Mouse (Mus musculus) myocyte (in vitro differentiated cells): ENCODE results near the gene Thg1l. TPM values are rescaled to one million over a fixed set of nuclear protein-coding genes. Genes with fewer than 3 reads are reported as not detected.

Source experiments
- H3K27me3 ChIP-seq: one replicate; pipeline ENCODE4 v1.6.1; 2011; ENCODE audit not compliant: control insufficient read depth, insufficient read depth, insufficient read length
- H3K36me3 ChIP-seq: one replicate; pipeline ENCODE4 v1.6.1; 2011; ENCODE audit not compliant: control insufficient read depth, insufficient read depth
- H3K4me2 ChIP-seq: one replicate; pipeline ENCODE4 v1.6.1; 2011; ENCODE audit warnings: low read depth, control low read depth
- H3K4me3 ChIP-seq: one replicate; pipeline ENCODE4 v1.5.1; 2011; ENCODE audit warnings: mild to moderate bottlenecking, control low read depth, moderate library complexity
- H3K79me2 ChIP-seq: one replicate; pipeline ENCODE4 v1.6.1; 2011; ENCODE audit not compliant: control insufficient read depth, insufficient read depth
- H3ac ChIP-seq: one replicate; pipeline ENCODE4 v1.6.1; 2011; ENCODE audit not compliant: control insufficient read depth, insufficient read length
- CEBPB ChIP-seq: IDR thresholded peaks from 2 replicates; pipeline ENCODE4 v1.6.1; 2011; ENCODE audit warnings: mild to moderate bottlenecking, moderate library complexity; ENCODE audit not compliant: poor library complexity, insufficient read depth, severe bottlenecking
- E2F4 ChIP-seq: IDR thresholded peaks from one replicate; pipeline ENCODE4 v1.6.1; 2011; ENCODE audit warnings: mild to moderate bottlenecking, control low read depth, moderate library complexity; ENCODE audit not compliant: insufficient read depth
- MAX ChIP-seq: IDR thresholded peaks from one replicate; pipeline ENCODE4 v1.6.1; 2011; ENCODE audit warnings: low read depth, mild to moderate bottlenecking, control low read depth
- MYOD1 ChIP-seq, 3 experiments: IDR thresholded peaks; one replicate each; pipeline ENCODE4 v1.6.1; 2011; ENCODE audit warnings: control low read depth in 2 of 3, low read depth in 2 of 3, mild to moderate bottlenecking in 2 of 3, moderate library complexity in 1 of 3; ENCODE audit not compliant: insufficient read length in 2 of 3, control insufficient read depth in 1 of 3
- MYOG ChIP-seq, 3 experiments: IDR thresholded peaks; one replicate each; pipeline ENCODE4 v1.6.1; 2011; ENCODE audit warnings: control low read depth in 2 of 3, low read depth in 2 of 3, mild to moderate bottlenecking in 2 of 3; ENCODE audit not compliant: insufficient read length in 2 of 3, control insufficient read depth in 1 of 3, insufficient read depth in 1 of 3
- POLR2A ChIP-seq: IDR thresholded peaks from one replicate; pipeline ENCODE4 v1.6.1; 2011; ENCODE audit warnings: low read depth, mild to moderate bottlenecking, control low read depth, moderate library complexity; ENCODE audit not compliant: insufficient read length
- POLR2AphosphoS2 ChIP-seq: IDR thresholded peaks from one replicate; pipeline ENCODE4 v1.6.1; 2011; ENCODE audit warnings: low read depth, control low read depth; ENCODE audit not compliant: insufficient read length
- REST ChIP-seq: IDR thresholded peaks from one replicate; pipeline ENCODE4 v1.6.1; 2011; ENCODE audit warnings: mild to moderate bottlenecking, control low read depth, moderate library complexity; ENCODE audit not compliant: insufficient read depth, insufficient read length
- SRF ChIP-seq: IDR thresholded peaks from one replicate; pipeline ENCODE4 v1.6.1; 2011; ENCODE audit warnings: low read depth; ENCODE audit not compliant: control insufficient read depth, insufficient read length
- TCF12 ChIP-seq: IDR thresholded peaks from one replicate; pipeline ENCODE4 v1.6.1; 2011; ENCODE audit warnings: mild to moderate bottlenecking, control low read depth; ENCODE audit not compliant: poor library complexity, insufficient read depth, severe bottlenecking
- TCF3 ChIP-seq: IDR thresholded peaks from one replicate; pipeline ENCODE4 v1.6.1; 2011; ENCODE audit warnings: low read depth, control low read depth; ENCODE audit not compliant: insufficient read length
- USF1 ChIP-seq: IDR thresholded peaks from one replicate; pipeline ENCODE4 v1.6.1; 2011; ENCODE audit warnings: low read depth, mild to moderate bottlenecking, control low read depth, moderate library complexity
- polyA plus RNA-seq: library from polyadenylated mRNA; unstranded; fragments of >200 nt; fragmentation: generic; extraction: Trizol; gene quantifications from one replicate; pipeline ENCODE4 v1.2.1, GENCODE M21; 2012; ENCODE audit warnings: missing spikeins

Thg1l gene
- polyA plus RNA-seq, 1 experiment: 14.8 TPM

DNA sequence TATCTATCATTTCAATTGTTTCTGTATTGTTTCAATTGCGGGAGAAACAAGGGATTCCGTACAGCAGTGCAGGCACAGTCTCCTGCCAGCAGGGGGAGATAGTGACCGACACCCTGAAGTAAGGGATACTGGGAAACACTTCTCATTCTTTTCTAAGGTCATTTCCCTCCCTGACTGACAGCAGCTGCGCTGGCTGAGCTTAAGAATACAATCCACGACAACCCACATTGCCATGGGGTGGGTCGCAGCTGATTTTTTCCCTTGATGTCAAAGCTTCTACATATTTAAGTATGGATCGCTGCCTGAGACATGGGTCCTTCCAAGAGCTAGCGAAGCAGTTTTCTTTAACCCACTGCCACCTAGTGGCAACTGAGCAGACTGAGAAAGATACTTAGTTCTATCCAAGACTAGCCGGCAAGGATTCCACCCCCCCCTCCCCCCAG is 28.6 kb downstream of the Thg1l start:
- no peaks in the 10 kb centered on the region for H3K79me2 ChIP-seq
- H3ac ChIP-seq: no peak overlapping the region
- H3K4me3 ChIP-seq: no peak overlapping the region
- no peak for TF ChIP-seq SRF
- no peak for TF ChIP-seq REST
- TF ChIP-seq POLR2AphosphoS2: no peak
- no peak for TF ChIP-seq TCF3
- no peak for TF ChIP-seq MYOD1 (IDR thresholded peaks at IDR 0.05; ENCODE audit: control insufficient read depth in 1 of 3, insufficient read length in 2 of 3, low read depth in 2 of 3)
- TF ChIP-seq MAX: no peak
- TF ChIP-seq USF1: no peak
- TF ChIP-seq POLR2A: no peak
- no peak for TF ChIP-seq TCF12
- TF ChIP-seq CEBPB: no peak
- no peak for TF ChIP-seq E2F4
- no peak for TF ChIP-seq MYOG (IDR thresholded peaks at IDR 0.05; ENCODE audit: control insufficient read depth in 1 of 3, insufficient read depth in 1 of 3, insufficient read length in 2 of 3, low read depth in 2 of 3)
- H3K27me3 ChIP-seq: no peaks in the 10 kb centered on the region
- no peaks in the 10 kb centered on the region for H3K36me3 ChIP-seq
- peak overlapping the region; percentile 77 for H3K4me2 ChIP-seq

DNA sequence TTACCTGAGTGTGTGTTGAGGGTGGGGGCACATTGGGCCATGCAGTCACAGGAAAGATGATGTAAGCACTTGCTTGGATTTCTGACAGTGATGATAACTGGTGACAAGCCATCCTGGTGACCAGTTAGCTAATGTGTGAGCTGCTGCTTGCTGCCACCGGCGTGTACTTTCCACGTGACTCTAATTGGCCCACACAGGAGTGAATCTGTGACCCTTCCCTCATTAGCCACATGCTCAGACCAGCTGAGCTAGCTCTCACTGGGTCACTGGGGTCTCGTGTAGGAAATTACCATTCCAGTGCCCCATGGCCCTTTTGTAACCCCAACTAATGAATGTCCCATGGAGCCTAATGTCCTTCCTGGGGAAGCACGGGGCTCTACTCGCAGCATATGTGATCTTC is 29.9 kb downstream of the Thg1l start:
- Histone ChIP-seq H3K36me3 (no peaks in the 10 kb centered on the region), H3K27me3 (no peaks in the 10 kb centered on the region), H3ac (no peak overlapping the region), H3K4me2 (no peak overlapping the region), H3K4me3 (no peak overlapping the region), H3K79me2 (no peaks in the 10 kb centered on the region)
- no peak for TF ChIP-seq TCF3
- no peak for TF ChIP-seq SRF
- TF ChIP-seq REST: no peak
- TF ChIP-seq POLR2A: no peak
- TF ChIP-seq TCF12: no peak
- TF ChIP-seq CEBPB: no peak
- TF ChIP-seq MYOD1 (IDR thresholded peaks at IDR 0.05; ENCODE audit: control insufficient read depth in 1 of 3, insufficient read length in 2 of 3, low read depth in 2 of 3): no peak
- no peak for TF ChIP-seq MAX

DNA sequence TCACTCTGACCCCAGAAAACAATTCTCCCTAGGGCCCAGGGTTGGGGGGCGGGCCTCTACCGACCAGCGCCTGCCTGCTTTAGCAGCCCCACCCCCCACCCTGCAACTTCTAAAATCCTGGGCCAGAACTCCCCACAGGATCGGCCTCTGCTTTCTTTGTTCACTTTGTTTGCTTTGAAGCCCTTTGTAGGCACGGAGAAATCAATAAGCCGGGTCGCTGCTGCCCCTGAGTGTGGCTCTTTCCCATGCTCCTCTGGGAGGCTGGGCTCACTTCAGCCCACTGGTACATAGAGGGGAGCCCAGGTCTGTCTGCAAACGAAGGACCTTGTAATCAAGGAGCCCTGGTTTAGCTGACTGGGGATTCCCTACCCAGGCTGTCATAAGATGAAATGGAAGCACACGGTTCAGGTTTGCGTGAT is 33.8 kb downstream of the Thg1l start:
- H3K27me3 ChIP-seq: no peaks in the 10 kb centered on the region
- no peak for TF ChIP-seq E2F4
- no peak for TF ChIP-seq POLR2AphosphoS2
- no peak for TF ChIP-seq POLR2A
- H3ac ChIP-seq: no peak overlapping the region
- H3K36me3 ChIP-seq: no peaks in the 10 kb centered on the region
- no peak overlapping the region for H3K4me2 ChIP-seq
- H3K79me2 ChIP-seq: no peaks in the 10 kb centered on the region
- no peak overlapping the region for H3K4me3 ChIP-seq

DNA sequence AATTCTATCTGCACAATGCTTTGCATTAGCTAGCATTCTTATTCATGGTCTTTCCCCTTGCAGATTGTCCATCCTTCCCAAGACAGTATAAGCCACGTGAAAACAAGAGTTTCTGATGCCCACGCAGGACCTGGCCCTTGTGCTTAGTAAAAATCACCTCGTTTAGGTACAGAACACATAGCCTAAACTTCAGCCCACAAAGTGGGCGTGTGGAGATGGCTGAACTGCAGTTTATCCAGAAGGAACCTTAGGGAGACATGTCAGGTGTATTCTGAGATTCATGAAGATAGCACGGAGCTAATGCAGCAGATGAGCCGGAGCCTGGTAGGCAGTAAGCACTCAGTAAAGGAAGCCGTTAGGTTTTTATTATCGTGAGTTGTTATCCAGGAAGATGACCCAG is 34.3 kb downstream of the Thg1l start:
- TF ChIP-seq USF1: no peak
- TF ChIP-seq MAX: no peak
- TF ChIP-seq POLR2AphosphoS2: no peak
- TF ChIP-seq E2F4: no peak
- no peak for TF ChIP-seq MYOG (IDR thresholded peaks at IDR 0.05; ENCODE audit: control insufficient read depth in 1 of 3, insufficient read depth in 1 of 3, insufficient read length in 2 of 3, low read depth in 2 of 3)
- H3K4me2 ChIP-seq: no peak overlapping the region
- H3K4me3 ChIP-seq: no peak overlapping the region
- no peaks in the 10 kb centered on the region for H3K27me3 ChIP-seq
- H3K79me2 ChIP-seq: no peaks in the 10 kb centered on the region
- H3K36me3 ChIP-seq: no peaks in the 10 kb centered on the region
- no peak overlapping the region for H3ac ChIP-seq

DNA sequence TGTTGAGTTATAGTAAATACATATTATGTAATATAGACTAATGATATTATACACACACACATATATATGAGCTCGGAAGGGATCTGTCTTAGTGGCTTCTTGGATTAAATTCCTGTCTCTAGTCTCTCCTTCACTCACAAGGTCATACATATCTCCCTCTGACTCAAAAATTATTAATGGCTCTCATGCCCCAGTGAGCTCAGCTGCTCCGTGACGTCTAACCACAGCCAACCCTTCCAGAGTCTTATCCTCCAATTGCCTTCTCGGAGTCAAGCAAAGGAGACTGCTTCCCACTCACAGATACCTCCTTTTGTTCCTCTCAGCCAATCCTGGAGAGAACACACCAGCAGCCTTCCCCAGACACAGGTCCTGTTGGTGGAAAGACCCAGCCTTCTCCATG is 36.5 kb downstream of the Thg1l start:
- no peaks in the 10 kb centered on the region for H3K27me3 ChIP-seq
- H3K4me3 ChIP-seq: no peak overlapping the region
- H3ac ChIP-seq: no peak overlapping the region
- no peak overlapping the region for H3K4me2 ChIP-seq
- H3K36me3 ChIP-seq: no peaks in the 10 kb centered on the region
- no peak for TF ChIP-seq MYOG (IDR thresholded peaks at IDR 0.05; ENCODE audit: control insufficient read depth in 1 of 3, insufficient read depth in 1 of 3, insufficient read length in 2 of 3, low read depth in 2 of 3)
- TF ChIP-seq SRF: no peak
- TF ChIP-seq MAX: no peak
- no peak for TF ChIP-seq POLR2A
- TF ChIP-seq TCF3: no peak
- TF ChIP-seq POLR2AphosphoS2: no peak
- TF ChIP-seq USF1: no peak
- no peak for TF ChIP-seq MYOD1 (IDR thresholded peaks at IDR 0.05; ENCODE audit: control insufficient read depth in 1 of 3, insufficient read length in 2 of 3, low read depth in 2 of 3)
- TF ChIP-seq REST: no peak
- no peak for TF ChIP-seq TCF12
- no peak for TF ChIP-seq E2F4
- no peak for TF ChIP-seq CEBPB
- no peaks in the 10 kb centered on the region for H3K79me2 ChIP-seq
